Mouse (Mus musculus) forebrain, embryonic 13.5 days (tissue): ENCODE measurements around the gene Tmem178b. TPM values are rescaled to one million over a fixed set of nuclear protein-coding genes. Genes with fewer than 3 reads are reported as not detected.
A peak's percentile ranks its signal among the peaks of the same experiment; 100 is the strongest.

Experiments used
- ATAC-seq: fragments of 200-750 bp; cut with Nextera tagmentation; 2 replicates; pipeline ENCODE4 v1.8.0; 2017
- H3K27ac ChIP-seq: fragments of 300-500 bp; sonication (generic); 2 replicates; pipeline ENCODE4 v1.5.1; 2015; ENCODE audit warnings: inconsistent platforms, mild to moderate bottlenecking, moderate library complexity
- H3K27me3 ChIP-seq: fragments of 300-500 bp; sonication (generic); 2 replicates; pipeline ENCODE4 v1.6.1; 2015; ENCODE audit warnings: mild to moderate bottlenecking, inconsistent platforms
- H3K36me3 ChIP-seq: fragments of 300-500 bp; sonication (generic); 2 replicates; pipeline ENCODE4 v1.6.1; 2015; ENCODE audit warnings: mild to moderate bottlenecking, inconsistent platforms; ENCODE audit not compliant: poor library complexity, severe bottlenecking
- H3K4me1 ChIP-seq: fragments of 300-500 bp; sonication (generic); 2 replicates; pipeline ENCODE4 v1.6.1; 2015; ENCODE audit warnings: inconsistent platforms
- H3K4me2 ChIP-seq: fragments of 300-500 bp; sonication (generic); 2 replicates; pipeline ENCODE4 v1.6.1; 2015; ENCODE audit warnings: inconsistent platforms, mild to moderate bottlenecking, moderate library complexity
- H3K4me3 ChIP-seq: fragments of 300-500 bp; sonication (generic); 2 replicates; pipeline ENCODE4 v1.5.1; 2015; ENCODE audit warnings: mild to moderate bottlenecking, inconsistent platforms
- H3K9ac ChIP-seq: fragments of 300-500 bp; sonication (generic); 2 replicates; pipeline ENCODE4 v1.6.1; 2015; ENCODE audit warnings: mild to moderate bottlenecking, inconsistent platforms
- H3K9me3 ChIP-seq: fragments of 300-500 bp; sonication (generic); replicated peaks from 2 replicates; pipeline ENCODE4 v1.6.1; 2016; ENCODE audit warnings: inconsistent platforms
- WGBS: fragments of 180-500 bp; shearing (Covaris S2); methylation state at CpG from one replicate; pipeline ENCODE4 v1.1.7; 2015; 5-methylcytosine and 5-hydroxymethylcytosine counted together
- polyA plus RNA-seq: library from polyadenylated mRNA; unstranded; fragments of >200 nt; fragmentation: Nextera tagmentation; extraction: Ambion mirVana; gene quantifications from 2 replicates; pipeline ENCODE4 v1.2.1, GENCODE M21; 2015

Tmem178b gene
- polyA plus RNA-seq, 1 experiment from 2014 or later: 16.4 TPM

GRCm38 (mm10) chr6:40217651-40218050 lies 344.6 kb downstream of the Tmem178b start:
- H3K4me3 ChIP-seq: no peak overlapping the region
- WGBS: 93% methylated on average over 3 of the region's 3 CpGs
- H3K4me2 ChIP-seq: no peak overlapping the region
- H3K4me1 ChIP-seq: no peaks in the 10 kb centered on the region
- H3K9ac ChIP-seq: no peak overlapping the region
- no peak overlapping the region for H3K27ac ChIP-seq
- no peaks in the 10 kb centered on the region for H3K36me3 ChIP-seq
- ATAC-seq: no peak
- no peaks in the 10 kb centered on the region for H3K27me3 ChIP-seq
- no peaks in the 10 kb centered on the region for H3K9me3 ChIP-seq

DNA sequence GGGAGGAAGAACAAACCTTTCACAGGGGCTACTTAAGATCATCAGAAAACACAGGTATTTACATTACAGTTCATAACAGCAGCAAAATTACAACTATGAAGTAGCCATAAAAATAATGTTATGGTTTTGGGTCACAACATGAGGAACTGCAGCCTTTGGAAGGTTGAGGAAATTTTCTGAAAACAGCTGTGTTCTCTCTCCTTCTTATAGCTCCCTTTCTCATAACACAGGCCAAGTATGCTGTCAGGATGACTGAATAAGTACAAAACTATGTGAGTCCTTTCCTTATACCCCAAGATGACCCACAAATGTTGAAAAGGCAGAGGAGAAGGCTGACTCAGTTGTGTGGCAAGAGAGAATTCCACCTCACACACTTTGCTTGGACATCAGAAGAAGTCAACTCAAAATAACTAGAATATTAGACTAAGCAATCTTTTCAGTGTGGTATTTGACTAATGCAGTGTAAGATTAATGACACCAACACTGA lies 347.6 kb downstream of the Tmem178b start:
- H3K4me3 ChIP-seq: no peak overlapping the region
- H3K9me3 ChIP-seq: no peaks in the 10 kb centered on the region
- H3K36me3 ChIP-seq: no peaks in the 10 kb centered on the region
- ATAC-seq: no peak
- no peaks in the 10 kb centered on the region for H3K27me3 ChIP-seq
- no peak overlapping the region for H3K9ac ChIP-seq
- H3K4me1 ChIP-seq: no peaks in the 10 kb centered on the region
- H3K27ac ChIP-seq: no peak overlapping the region
- H3K4me2 ChIP-seq: no peak overlapping the region

- Histone ChIP-seq H3K27ac (no peak overlapping the region), H3K27me3 (no peaks in the 10 kb centered on the region), H3K36me3 (no peaks in the 10 kb centered on the region), H3K4me3 (no peak overlapping the region), H3K9me3 (no peaks in the 10 kb centered on the region), H3K4me1 (no peaks in the 10 kb centered on the region), H3K9ac (no peak overlapping the region), H3K4me2 (no peak overlapping the region)
- WGBS: 84% methylated on average over 11 of the region's 11 CpGs
- ATAC-seq: 0 out of 2 replicates have a peak, but pooled peaks have one; percentile 27
Observed at GRCm38 (mm10) chr6:40225585-40226280, 352.7 kb downstream of the Tmem178b start.

DNA sequence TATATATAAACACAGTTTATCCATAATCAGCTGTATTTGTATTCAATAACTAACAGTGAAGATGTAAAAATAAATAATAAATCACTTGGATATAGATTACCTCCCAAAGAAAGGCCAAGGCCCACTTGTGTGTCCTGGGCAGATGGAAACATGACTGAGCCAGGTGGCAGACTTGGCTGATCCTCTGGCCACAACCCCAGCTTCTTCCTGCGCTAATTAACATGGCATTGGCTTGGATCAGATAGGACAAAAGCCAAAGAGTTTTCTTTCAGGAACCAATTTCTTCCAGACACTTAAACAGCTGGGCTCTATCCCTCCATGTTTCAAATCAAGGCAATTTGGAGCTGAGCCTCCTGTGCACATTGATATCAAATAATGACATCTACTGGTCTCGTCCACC lies 355.9 kb downstream of the Tmem178b start:
- Histone ChIP-seq H3K27ac (no peak overlapping the region), H3K9me3 (no peaks in the 10 kb centered on the region), H3K4me2 (no peak overlapping the region), H3K9ac (no peak overlapping the region), H3K36me3 (no peaks in the 10 kb centered on the region), H3K4me1 (0 out of 2 replicates have a peak, but pooled peaks cover under 1% of the 10 kb centered on the region), H3K4me3 (no peak overlapping the region), H3K27me3 (no peaks in the 10 kb centered on the region)
- WGBS: 80% methylated on average over 2 of the region's 2 CpGs
- no peak for ATAC-seq

DNA sequence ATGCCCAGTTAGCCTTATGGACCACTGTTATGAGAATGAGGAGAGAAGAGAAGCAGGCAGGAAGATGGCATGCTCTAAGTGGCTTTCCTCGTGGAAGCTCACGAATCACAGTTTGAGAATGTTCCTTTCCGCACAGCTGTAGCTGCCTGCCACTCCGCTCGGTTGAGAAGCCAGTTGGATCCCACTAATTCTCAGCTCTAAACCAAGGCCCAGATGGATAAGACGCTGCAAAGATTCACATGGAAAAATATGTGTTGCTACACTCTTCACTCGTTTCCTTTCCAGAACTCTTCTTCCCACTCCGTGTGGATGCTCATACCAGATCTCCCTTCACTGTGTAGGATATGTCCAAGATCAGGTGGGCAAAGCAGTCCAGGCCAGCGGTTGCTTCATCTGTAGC lies 356.9 kb downstream of the Tmem178b start:
- Histone ChIP-seq H3K4me2 (no peak overlapping the region), H3K36me3 (no peaks in the 10 kb centered on the region), H3K4me3 (no peak overlapping the region), H3K9ac (no peak overlapping the region), H3K4me1 (peaks cover 6% of the 10 kb centered on the region; the same call in 1 of the 2 replicates), H3K27ac (no peak overlapping the region), H3K27me3 (no peaks in the 10 kb centered on the region), H3K9me3 (no peaks in the 10 kb centered on the region)
- peak; percentile 48; the same call in 1 of the 2 replicates for ATAC-seq
- WGBS: 88% methylated on average over 9 of the region's 9 CpGs

GRCm38 (mm10) chr6:40234066-40234465 lies 361.0 kb downstream of the Tmem178b start:
- Histone ChIP-seq H3K27ac (no peak overlapping the region), H3K27me3 (no peaks in the 10 kb centered on the region), H3K4me1 (peaks cover 9% of the 10 kb centered on the region), H3K4me3 (no peak overlapping the region), H3K4me2 (no peak overlapping the region), H3K9ac (0 out of 2 replicates have a peak overlapping the region, but pooled peaks have one; percentile 12), H3K9me3 (no peaks in the 10 kb centered on the region), H3K36me3 (no peaks in the 10 kb centered on the region)
- no peak for ATAC-seq
- 41% methylated on average over 5 of the region's 5 CpGs for WGBS

DNA sequence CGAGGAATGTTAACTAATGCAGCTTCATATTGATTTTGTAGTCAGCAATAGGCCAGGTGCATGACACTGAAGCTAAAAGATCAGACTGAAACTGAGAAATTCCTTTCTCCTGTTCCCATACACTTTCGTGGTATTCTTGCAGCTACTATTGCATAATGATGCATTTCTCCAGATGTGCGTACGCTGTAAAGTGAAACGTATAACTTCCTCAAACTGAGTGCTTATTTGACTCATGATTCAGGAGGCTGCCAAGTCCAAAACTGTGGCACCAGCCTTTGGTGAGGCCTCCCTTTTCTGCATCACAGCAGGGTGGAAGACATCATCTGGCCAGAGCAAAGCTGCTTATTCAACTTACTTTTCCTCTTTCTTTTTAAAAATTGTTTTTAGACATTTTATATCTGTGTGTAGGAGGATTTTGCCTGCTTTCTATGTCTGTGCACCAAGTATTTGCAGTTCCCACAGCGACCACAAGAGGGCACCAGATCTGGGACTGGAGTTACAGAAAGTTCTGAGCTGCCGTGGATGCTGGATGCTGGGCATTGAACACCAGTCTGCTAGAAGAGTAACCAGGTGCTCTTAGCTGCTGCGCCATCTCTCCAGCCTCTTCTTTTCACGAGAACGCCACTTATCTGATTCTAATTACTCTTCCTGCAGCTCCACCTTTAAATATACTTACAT lies 362.9 kb downstream of the Tmem178b start:
- Histone ChIP-seq H3K9ac (no peak overlapping the region), H3K4me1 (peaks cover 10% of the 10 kb centered on the region), H3K4me2 (no peak overlapping the region), H3K36me3 (no peaks in the 10 kb centered on the region), H3K9me3 (no peaks in the 10 kb centered on the region), H3K27ac (no peak overlapping the region), H3K27me3 (no peaks in the 10 kb centered on the region), H3K4me3 (no peak overlapping the region)
- 44% methylated on average over 10 of the region's 10 CpGs for WGBS
- ATAC-seq: peak; percentile 22

GRCm38 (mm10) chr6:40236841-40237765 lies 364.0 kb downstream of the Tmem178b start:
- 72% methylated on average over 13 of the region's 13 CpGs for WGBS
- ATAC-seq: peak; percentile 28; the same call in 1 of the 2 replicates

GRCm38 (mm10) chr6:40238857-40239256 lies 365.8 kb downstream of the Tmem178b start:
- no peak overlapping the region for H3K4me3 ChIP-seq
- no peak overlapping the region for H3K27ac ChIP-seq
- H3K36me3 ChIP-seq: no peaks in the 10 kb centered on the region
- no peak overlapping the region for H3K4me2 ChIP-seq
- no peak for ATAC-seq
- 62% methylated on average over 3 of the region's 3 CpGs for WGBS
- H3K27me3 ChIP-seq: no peaks in the 10 kb centered on the region
- no peaks in the 10 kb centered on the region for H3K9me3 ChIP-seq
- H3K4me1 ChIP-seq: peaks cover 10% of the 10 kb centered on the region
- no peak overlapping the region for H3K9ac ChIP-seq

More at GRCm38 (mm10) chr6:40236841-40237765, 364.0 kb downstream of the Tmem178b start:
- Histone ChIP-seq H3K9me3 (no peaks in the 10 kb centered on the region), H3K4me1 (peaks cover 10% of the 10 kb centered on the region), H3K36me3 (no peaks in the 10 kb centered on the region), H3K9ac (no peak overlapping the region), H3K27me3 (no peaks in the 10 kb centered on the region), H3K27ac (no peak overlapping the region), H3K4me2 (no peak overlapping the region), H3K4me3 (no peak overlapping the region)

DNA sequence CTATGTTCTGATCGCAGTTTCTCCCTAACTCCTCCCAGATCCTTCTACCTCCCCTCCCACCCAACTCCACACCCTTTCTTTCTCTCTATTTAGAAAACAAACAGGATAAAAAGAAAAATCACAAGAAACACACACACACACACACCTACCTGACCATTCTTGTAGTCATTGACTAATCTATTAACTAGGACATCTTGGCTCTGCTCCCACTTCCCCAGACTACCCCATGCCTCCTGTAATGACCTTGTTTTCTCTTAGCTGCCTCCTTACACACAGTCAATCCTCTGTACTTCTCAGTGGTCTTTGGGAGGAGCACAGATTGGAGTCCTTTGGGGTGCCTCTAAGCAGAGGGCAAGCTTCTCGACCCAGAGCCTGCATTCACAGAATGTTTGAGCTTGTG lies 367.6 kb downstream of the Tmem178b start:
- Histone ChIP-seq H3K27ac (no peak overlapping the region), H3K9ac (no peak overlapping the region), H3K9me3 (no peaks in the 10 kb centered on the region), H3K36me3 (no peaks in the 10 kb centered on the region), H3K4me2 (no peak overlapping the region), H3K4me1 (peaks cover 4% of the 10 kb centered on the region), H3K27me3 (no peaks in the 10 kb centered on the region), H3K4me3 (no peak overlapping the region)
- no peak for ATAC-seq
- 72% methylated on average over 2 of the region's 2 CpGs for WGBS

GRCm38 (mm10) chr6:40247398-40247946 lies 374.4 kb downstream of the Tmem178b start:
- H3K4me3 ChIP-seq: no peak overlapping the region
- no peaks in the 10 kb centered on the region for H3K27me3 ChIP-seq
- H3K9ac ChIP-seq: no peak overlapping the region
- no peaks in the 10 kb centered on the region for H3K36me3 ChIP-seq
- no peak overlapping the region for H3K4me2 ChIP-seq
- no peak overlapping the region for H3K27ac ChIP-seq
- WGBS: 93% methylated on average over 17 of the region's 17 CpGs
- H3K9me3 ChIP-seq: no peaks in the 10 kb centered on the region
- peak; percentile 21; the same call in 1 of the 2 replicates for ATAC-seq
- H3K4me1 ChIP-seq: no peaks in the 10 kb centered on the region
